Mouse (Mus musculus) bone marrow, adult 2 months (tissue): ENCODE data around the gene 2310022B05Rik. TPM values are rescaled to one million over a fixed set of nuclear protein-coding genes. Genes with fewer than 3 reads are reported as not detected.
A peak's percentile ranks its signal among the peaks of the same experiment; 100 is the strongest.

Experiments used
- H3K27ac ChIP-seq: fragments of 200-500 bp; 2 replicates; pipeline ENCODE4 v1.5.1; 2012; ENCODE audit warnings: low read depth, mild to moderate bottlenecking, control low read depth, inconsistent platforms, low read length; ENCODE audit not compliant: control insufficient read depth, poor library complexity, insufficient read depth
- H3K4me1 ChIP-seq: fragments of 200-500 bp; 2 replicates; pipeline ENCODE4 v1.6.1; 2011; ENCODE audit warnings: low read length; ENCODE audit not compliant: control insufficient read depth, insufficient read depth
- H3K4me3 ChIP-seq: fragments of 200-500 bp; replicated peaks from 2 replicates; pipeline ENCODE3; 2011; ENCODE audit warnings: mild to moderate bottlenecking, low read depth, low read length, control low read depth; ENCODE audit not compliant: control insufficient read depth
- CTCF ChIP-seq: fragments of 200-500 bp; IDR thresholded peaks from 2 replicates; pipeline ENCODE4 v1.5.1; 2011; ENCODE audit warnings: low read length, control low read depth; ENCODE audit not compliant: control insufficient read depth, insufficient read depth
- POLR2A ChIP-seq: fragments of 200-500 bp; IDR thresholded peaks from 2 replicates; pipeline ENCODE4 v1.6.1; 2011; ENCODE audit warnings: low read depth, mild to moderate bottlenecking, control low read depth, low read length, borderline replicate concordance; ENCODE audit not compliant: control insufficient read depth
- WGBS: fragments of 180-500 bp; shearing (Covaris S2); methylation state at CpG from one replicate; pipeline ENCODE4 v1.1.7; 2018; 5-methylcytosine and 5-hydroxymethylcytosine counted together
- polyA plus RNA-seq: library from polyadenylated mRNA; stranded (reverse); fragments of >200 nt; gene quantifications from 2 replicates; pipeline ENCODE4 v1.2.4, GENCODE M21; 2011; ENCODE audit warnings: low replicate concordance; ENCODE audit not compliant: missing spikeins, insufficient read depth, insufficient read length

Gene 2310022B05Rik
- polyA plus RNA-seq, 1 experiment, result 11.0 TPM

- Histone ChIP-seq H3K27ac (no peak overlapping the region), H3K4me1 (no peaks in the 10 kb centered on the region), H3K4me3 (no peak overlapping the region)
- WGBS, result 65% methylated on average over 13 of the region's 13 CpGs
- TF ChIP-seq CTCF (peak; percentile 57), POLR2A (no peak)
Observed at GRCm38 (mm10) chr8:124608239-124608971, 54.8 kb downstream of the 2310022B05Rik start.

- no peak overlapping the region for H3K27ac ChIP-seq
- 64% methylated on average over 5 of the region's 5 CpGs for WGBS
- no peak for TF ChIP-seq POLR2A
- 0 out of 2 replicates have a peak, but pooled peaks have one; percentile 11 for TF ChIP-seq CTCF
- H3K4me1 ChIP-seq, result no peaks in the 10 kb centered on the region
- no peak overlapping the region for H3K4me3 ChIP-seq
Observed at GRCm38 (mm10) chr8:124604066-124604465, 59.1 kb downstream of the 2310022B05Rik start.

DNA sequence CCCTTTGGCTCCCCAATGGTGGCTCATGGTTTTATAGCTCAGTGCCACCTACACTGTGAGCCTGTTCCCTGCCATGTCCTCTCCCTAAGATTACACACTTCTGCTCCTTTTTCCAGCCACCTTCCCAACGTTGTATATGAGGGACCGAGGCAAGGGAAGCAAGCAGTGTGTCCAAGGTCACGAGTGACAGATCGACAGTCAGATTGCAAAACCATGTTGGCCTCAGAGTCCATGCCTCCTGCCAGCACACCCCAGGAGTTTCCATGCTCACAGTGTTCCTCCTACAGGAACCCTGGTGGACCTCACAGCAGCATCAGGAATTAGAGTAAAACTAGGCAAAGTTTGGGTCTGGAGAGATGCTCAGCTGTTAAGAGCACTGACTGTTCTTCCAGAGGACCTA is 73.8 kb downstream of the 2310022B05Rik start:
- no peak for TF ChIP-seq CTCF
- no peak overlapping the region for H3K4me3 ChIP-seq
- H3K4me1 ChIP-seq, result no peaks in the 10 kb centered on the region
- WGBS, result 60% methylated on average over 4 of the region's 4 CpGs
- no peak overlapping the region for H3K27ac ChIP-seq

DNA sequence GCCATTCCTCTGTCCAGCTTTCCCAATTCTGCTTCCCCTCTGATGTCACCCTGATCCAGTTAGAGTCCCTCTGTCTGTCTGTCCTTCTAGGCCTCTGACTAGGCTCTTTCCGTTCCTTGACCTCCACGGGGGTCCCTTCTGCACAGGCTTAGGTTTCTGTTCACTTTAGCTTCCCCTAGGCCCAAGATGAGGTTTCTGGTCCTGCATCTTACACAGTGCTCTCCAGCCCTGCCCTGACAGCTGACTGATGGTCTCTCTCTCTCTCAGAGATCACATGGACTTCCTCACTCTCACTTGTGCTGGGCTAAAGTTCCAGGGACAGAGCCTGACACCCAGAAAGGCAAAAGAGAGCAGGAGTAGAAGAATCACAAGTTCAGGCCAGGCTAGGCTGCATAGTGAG is 76.6 kb downstream of the 2310022B05Rik start:
- Histone ChIP-seq H3K27ac (no peak overlapping the region), H3K4me1 (no peaks in the 10 kb centered on the region), H3K4me3 (no peak overlapping the region)
- TF ChIP-seq CTCF, result no peak
- no peak for TF ChIP-seq POLR2A
- WGBS, result 81% methylated on average over 2 of the region's 2 CpGs

Other genes starting within 250 kb of the 2310022B05Rik start
- not detected in 2 replicates for gene Pgbd5, start 223.7 kb downstream of the 2310022B05Rik start, polyA plus RNA-seq
- gene Cog2, start 142.6 kb downstream of the 2310022B05Rik start, polyA plus RNA-seq, result 6.1 and 12.1 TPM in 2 replicates
- gene Agt, start 93.7 kb downstream of the 2310022B05Rik start, polyA plus RNA-seq, result 7.9 and 11.4 TPM in 2 replicates
- gene Capn9, start 87.3 kb downstream of the 2310022B05Rik start, polyA plus RNA-seq, result not detected in 2 replicates
- gene Ttc13, start 58.6 kb upstream of the 2310022B05Rik start, polyA plus RNA-seq, result 16.9 and 26.4 TPM in 2 replicates
- 2.4 and 7.7 TPM in 2 replicates for gene Arv1, start 58.8 kb upstream of the 2310022B05Rik start, polyA plus RNA-seq
- gene Fam89a, start 88.5 kb upstream of the 2310022B05Rik start, polyA plus RNA-seq, result not detected in 2 replicates
- not detected in 2 replicates for gene Trim67, start 129.7 kb upstream of the 2310022B05Rik start, polyA plus RNA-seq
- gene Gnpat, start 199.7 kb upstream of the 2310022B05Rik start, polyA plus RNA-seq, result 32.3 and 41.2 TPM in 2 replicates
- 12.8 and 22.0 TPM in 2 replicates for gene 2810004N23Rik, start 199.8 kb upstream of the 2310022B05Rik start, polyA plus RNA-seq
- 6.0 and 13.3 TPM in 2 replicates for gene Exoc8, start 234.3 kb upstream of the 2310022B05Rik start, polyA plus RNA-seq
- 11.8 and 13.8 TPM in 2 replicates for gene Sprtn, start 234.5 kb upstream of the 2310022B05Rik start, polyA plus RNA-seq